Mouse (Mus musculus) intestine, embryonic 14.5 days (tissue): Measurements from ENCODE around the gene Gm19935. TPM values are rescaled to one million over a fixed set of nuclear protein-coding genes. Genes with fewer than 3 reads are reported as not detected.

ENCODE experiments used
- ATAC-seq: fragments of 200-750 bp; cut with Nextera tagmentation; replicated peaks from 2 replicates; pipeline ENCODE4 v1.8.0; 2017; ENCODE audit warnings: low read depth, moderate number of reproducible peaks, moderate TSS enrichment, moderate library complexity; ENCODE audit not compliant: low FRiP score, low TSS enrichment
- DNase-seq: peaks from one replicate; pipeline ENCODE4 v3.0.0-alpha.2; 2018; ENCODE audit warnings: low spot score
- H3K27ac ChIP-seq: fragments of 300-500 bp; sonication (generic); 2 replicates; pipeline ENCODE4 v1.5.1; 2014; ENCODE audit warnings: low read depth, mild to moderate bottlenecking, control low read depth
- H3K27me3 ChIP-seq: fragments of 300-500 bp; sonication (generic); replicated peaks from 2 replicates; pipeline ENCODE4 v1.6.1; 2014; ENCODE audit warnings: low read length, control low read depth; ENCODE audit not compliant: control insufficient read depth, insufficient read depth
- H3K36me3 ChIP-seq: fragments of 300-500 bp; sonication (generic); 2 replicates; pipeline ENCODE4 v1.6.1; 2014; ENCODE audit warnings: low read length, control low read depth; ENCODE audit not compliant: control insufficient read depth, insufficient read depth
- H3K4me1 ChIP-seq: fragments of 300-500 bp; sonication (generic); replicated peaks from 2 replicates; pipeline ENCODE4 v1.6.1; 2014; ENCODE audit warnings: low read length, control low read depth, mixed read lengths; ENCODE audit not compliant: control insufficient read depth, insufficient read depth
- H3K4me2 ChIP-seq: fragments of 300-500 bp; sonication (generic); 2 replicates; pipeline ENCODE4 v1.6.1; 2014; ENCODE audit warnings: low read length
- H3K4me3 ChIP-seq: fragments of 300-500 bp; sonication (generic); 2 replicates; pipeline ENCODE4 v1.5.1; 2014; ENCODE audit warnings: low read depth, low read length, control low read depth, mixed read lengths
- H3K9ac ChIP-seq: fragments of 300-500 bp; sonication (generic); 2 replicates; pipeline ENCODE4 v1.6.1; 2014; ENCODE audit warnings: mild to moderate bottlenecking, low read length
- H3K9me3 ChIP-seq: fragments of 300-500 bp; sonication (generic); 2 replicates; pipeline ENCODE4 v1.6.1; 2016; ENCODE audit warnings: low read length, control low read depth; ENCODE audit not compliant: control insufficient read depth
- WGBS: fragments of 180-500 bp; shearing (Covaris S2); extraction: QIAGEN DNeasy Blood & Tissue Kit; methylation state at CpG from one replicate; pipeline ENCODE4 v1.1.7; 2014; 5-methylcytosine and 5-hydroxymethylcytosine counted together
- polyA plus RNA-seq: library from polyadenylated mRNA; unstranded; fragments of >200 nt; fragmentation: Nextera tagmentation; extraction: Ambion mirVana; gene quantifications from 2 replicates; pipeline ENCODE4 v1.2.1, GENCODE M21; 2014

Gm19935 gene
- polyA plus RNA-seq, 1 experiment from 2014 or later, result not detected

- Histone ChIP-seq H3K27me3 (no peaks in the 10 kb centered on the region), H3K27ac (no peak overlapping the region), H3K4me2 (no peak overlapping the region), H3K9me3 (no peaks in the 10 kb centered on the region), H3K4me1 (peaks cover 18% of the 10 kb centered on the region), H3K36me3 (no peaks in the 10 kb centered on the region), H3K4me3 (no peak overlapping the region), H3K9ac (no peak overlapping the region)
- WGBS, result 59% methylated on average over 8 of the region's 8 CpGs
- DNase-seq, result no peak
- ATAC-seq, result no peak
Measured at GRCm38 (mm10) chr8:90851544-90851943, 34.4 kb upstream of the Gm19935 start.

DNA sequence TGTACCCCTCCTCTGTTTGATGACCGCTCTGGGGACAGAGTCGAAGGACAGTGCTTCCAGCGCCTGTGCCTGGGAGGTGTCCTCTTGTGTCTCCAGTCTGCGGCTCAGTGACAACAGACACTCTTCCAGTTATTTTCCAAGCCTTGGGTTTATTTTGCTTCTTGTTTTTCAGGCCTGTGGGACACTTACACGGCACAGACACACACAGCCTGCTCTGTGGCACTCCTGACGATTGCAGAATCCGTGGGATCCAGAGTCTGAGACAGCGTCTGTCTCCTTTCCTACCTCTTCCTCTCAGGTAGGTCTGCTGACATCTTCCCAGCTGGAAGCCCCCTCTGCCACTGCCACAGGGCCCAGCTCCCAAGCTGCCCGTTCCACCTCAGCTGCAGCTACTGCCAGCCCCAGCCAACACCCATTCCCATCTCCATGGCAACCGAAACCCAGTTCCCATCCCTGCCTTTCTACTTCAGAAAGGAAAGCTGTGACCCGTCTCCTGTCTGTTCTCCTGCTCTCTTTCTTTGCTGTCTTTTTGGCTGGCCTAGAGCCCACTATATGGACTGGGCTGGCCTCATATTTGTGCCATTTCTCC lies 32.4 kb upstream of the Gm19935 start:
- Histone ChIP-seq H3K9me3 (no peaks in the 10 kb centered on the region), H3K4me1 (peaks cover 14% of the 10 kb centered on the region), H3K27me3 (no peaks in the 10 kb centered on the region), H3K27ac (no peak overlapping the region), H3K9ac (no peak overlapping the region), H3K4me2 (no peak overlapping the region), H3K4me3 (no peak overlapping the region), H3K36me3 (no peaks in the 10 kb centered on the region)
- ATAC-seq (no peak), DNase-seq (no peak)
- WGBS, result 57% methylated on average over 11 of the region's 11 CpGs

DNA sequence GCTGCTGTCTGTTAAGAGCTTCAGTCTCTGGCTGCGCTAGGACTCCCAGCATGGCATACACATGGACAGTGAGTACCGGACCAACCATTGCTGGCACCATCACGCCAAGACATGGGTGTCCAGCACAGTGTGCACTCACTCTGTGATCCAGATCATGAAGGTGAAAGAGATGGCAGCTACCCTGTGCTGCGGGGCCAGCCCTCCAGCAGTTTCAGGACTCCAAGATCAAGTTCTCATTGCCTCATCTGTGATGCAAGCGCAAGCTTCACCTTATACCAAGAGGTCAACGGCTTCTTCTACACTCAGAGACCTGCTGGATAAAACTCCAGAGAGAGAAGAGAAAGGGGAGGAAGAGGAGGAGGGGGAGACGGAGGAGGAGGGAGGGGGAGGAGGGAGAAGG lies 30.8 kb upstream of the Gm19935 start:
- ATAC-seq, result no peak

DNA sequence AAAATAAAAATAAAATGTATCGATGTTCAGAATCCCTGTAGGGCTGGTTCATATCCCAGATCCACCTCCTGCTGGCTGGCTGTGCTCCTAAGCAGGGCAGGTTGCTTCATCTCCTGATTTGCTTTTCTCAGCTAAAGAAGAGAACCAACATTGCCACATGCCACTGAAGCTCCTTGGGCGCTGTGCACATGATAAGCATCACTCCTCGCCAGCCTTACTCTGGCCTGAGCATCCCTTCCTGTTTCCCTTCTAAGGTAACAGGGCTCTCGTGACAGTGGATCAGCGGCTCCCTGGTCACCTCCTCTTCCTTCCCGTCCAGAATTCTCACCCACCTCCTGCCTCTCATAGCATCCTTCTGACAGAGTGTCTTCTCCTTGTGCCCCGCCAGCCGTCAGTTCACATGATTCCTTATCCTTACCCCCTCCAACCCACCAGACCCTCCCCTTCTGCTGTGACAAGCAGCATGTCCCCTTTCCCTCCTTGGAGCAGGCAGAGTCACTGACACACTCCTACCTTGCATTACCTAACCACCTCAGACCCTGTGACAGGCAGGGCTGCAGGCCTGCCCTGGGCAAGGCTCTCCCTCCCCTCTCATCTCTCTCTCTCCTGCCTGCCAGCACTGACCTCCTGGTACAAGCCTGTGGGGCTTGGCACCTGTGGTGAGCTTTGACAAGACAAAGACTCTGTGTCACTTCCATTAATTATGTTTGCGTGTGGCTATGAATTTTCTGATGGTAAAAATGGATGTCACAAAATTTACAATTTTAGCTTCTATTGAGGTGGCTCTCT lies 27.2 kb upstream of the Gm19935 start:
- no peak for ATAC-seq
- H3K4me2 ChIP-seq, result no peak overlapping the region
- H3K36me3 ChIP-seq, result no peaks in the 10 kb centered on the region
- no peaks in the 10 kb centered on the region for H3K9me3 ChIP-seq
- H3K27me3 ChIP-seq, result no peaks in the 10 kb centered on the region
- no peak for DNase-seq
- H3K4me3 ChIP-seq, result no peak overlapping the region
- H3K9ac ChIP-seq, result no peak overlapping the region
- H3K27ac ChIP-seq, result no peak overlapping the region
- H3K4me1 ChIP-seq, result no peaks in the 10 kb centered on the region
- 79% methylated on average over 9 of the region's 9 CpGs for WGBS

More for the DNA sequence above, 30.8 kb upstream of the Gm19935 start:
- no peak overlapping the region for H3K4me3 ChIP-seq
- no peak overlapping the region for H3K9ac ChIP-seq
- no peak for DNase-seq
- no peaks in the 10 kb centered on the region for H3K36me3 ChIP-seq
- H3K9me3 ChIP-seq, result no peaks in the 10 kb centered on the region
- no peak overlapping the region for H3K4me2 ChIP-seq
- H3K4me1 ChIP-seq, result peaks cover 5% of the 10 kb centered on the region; the same call in 1 of the 2 replicates
- 85% methylated on average over 7 of the region's 7 CpGs for WGBS
- no peaks in the 10 kb centered on the region for H3K27me3 ChIP-seq
- no peak overlapping the region for H3K27ac ChIP-seq

- H3K27me3 ChIP-seq, result no peaks in the 10 kb centered on the region
- no peaks in the 10 kb centered on the region for H3K4me1 ChIP-seq
- no peak overlapping the region for H3K27ac ChIP-seq
- no peak for ATAC-seq
- no peak overlapping the region for H3K4me3 ChIP-seq
- WGBS, result 85% methylated on average over 6 of the region's 6 CpGs
- no peak overlapping the region for H3K4me2 ChIP-seq
- no peaks in the 10 kb centered on the region for H3K36me3 ChIP-seq
- no peak for DNase-seq
- no peak overlapping the region for H3K9ac ChIP-seq
- H3K9me3 ChIP-seq, result no peaks in the 10 kb centered on the region
Measured at GRCm38 (mm10) chr8:90843127-90843526, 25.9 kb upstream of the Gm19935 start.

GRCm38 (mm10) chr8:90841321-90841720 lies 24.1 kb upstream of the Gm19935 start:
- H3K4me2 ChIP-seq, result no peak overlapping the region
- no peaks in the 10 kb centered on the region for H3K9me3 ChIP-seq
- DNase-seq, result no peak
- H3K9ac ChIP-seq, result no peak overlapping the region
- no peaks in the 10 kb centered on the region for H3K36me3 ChIP-seq
- H3K27ac ChIP-seq, result no peak overlapping the region
- H3K4me1 ChIP-seq, result no peaks in the 10 kb centered on the region
- no peak overlapping the region for H3K4me3 ChIP-seq
- no peak for ATAC-seq
- H3K27me3 ChIP-seq, result no peaks in the 10 kb centered on the region
- WGBS, result 66% methylated on average over 13 of the region's 13 CpGs

DNA sequence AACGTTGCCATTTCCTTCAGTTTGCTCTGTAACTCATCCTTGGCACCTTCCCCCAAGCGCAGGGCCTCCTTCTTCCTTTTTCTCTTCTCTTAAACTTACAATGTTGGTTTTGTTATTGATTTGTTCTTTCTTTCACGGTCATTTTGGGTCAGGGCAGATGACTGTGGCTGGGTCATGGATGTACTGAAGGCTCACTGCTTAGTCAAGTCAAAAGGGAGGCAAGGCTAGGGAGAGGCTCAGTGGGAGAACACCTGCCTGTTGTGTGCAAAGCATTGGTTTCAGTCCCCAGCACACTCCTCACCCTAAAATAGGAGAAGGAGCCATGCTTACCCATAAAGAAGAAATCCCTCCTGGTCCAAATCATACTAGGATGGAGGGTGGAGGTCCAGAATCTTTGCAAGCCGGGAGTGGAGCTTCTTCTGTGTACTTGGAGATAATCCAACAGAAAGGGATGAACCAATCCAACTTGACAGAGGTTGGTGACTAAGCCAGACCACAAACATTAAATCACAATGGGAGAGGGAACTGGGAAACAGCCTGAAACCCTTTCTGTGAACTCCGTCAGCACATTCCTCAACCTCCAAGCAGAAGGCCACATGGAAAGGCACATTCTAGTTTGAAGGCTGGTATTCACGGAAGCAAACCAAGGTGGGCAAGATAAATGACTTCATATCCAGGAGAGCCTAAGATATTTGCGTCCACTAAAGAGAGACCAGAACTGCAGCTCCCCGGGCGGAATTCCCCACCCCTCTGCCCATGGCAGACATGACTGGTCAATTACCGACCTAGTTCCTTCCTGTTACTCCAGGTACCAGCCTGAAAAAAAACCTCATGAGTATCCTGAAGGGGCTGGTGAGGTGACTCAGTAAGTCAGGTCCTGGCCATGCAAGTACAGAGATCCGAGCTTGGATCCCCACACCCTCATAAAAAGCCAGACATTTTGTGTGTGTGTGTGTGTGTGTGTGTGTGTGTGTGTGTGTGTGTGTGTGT lies 22.8 kb upstream of the Gm19935 start:
- no peak overlapping the region for H3K4me2 ChIP-seq
- no peak overlapping the region for H3K27ac ChIP-seq
- H3K4me3 ChIP-seq, result no peak overlapping the region
- no peaks in the 10 kb centered on the region for H3K4me1 ChIP-seq
- ATAC-seq (no peak), DNase-seq (no peak)
- no peaks in the 10 kb centered on the region for H3K9me3 ChIP-seq
- H3K27me3 ChIP-seq, result no peaks in the 10 kb centered on the region
- no peaks in the 10 kb centered on the region for H3K36me3 ChIP-seq
- WGBS, result 58% methylated on average over 11 of the region's 11 CpGs
- no peak overlapping the region for H3K9ac ChIP-seq

DNA sequence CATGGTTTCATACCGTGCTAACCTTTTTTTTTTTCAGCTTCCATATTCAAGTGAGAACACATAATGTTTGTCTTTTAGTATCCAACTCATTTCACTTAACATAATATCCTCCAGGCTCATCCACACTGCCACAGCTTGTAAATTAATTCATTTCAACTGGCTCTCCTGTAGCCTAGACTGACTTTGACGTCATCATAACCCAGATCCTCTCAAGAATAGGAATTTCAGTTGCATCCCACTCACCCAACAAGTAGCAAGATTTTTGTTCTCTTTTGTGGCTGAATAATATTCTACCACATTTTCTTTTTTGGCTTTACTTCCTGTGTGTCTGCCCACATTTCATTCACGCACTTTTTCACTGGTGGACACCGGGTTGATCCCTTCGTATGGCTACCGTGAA lies 20.2 kb upstream of the Gm19935 start:
- H3K27me3 ChIP-seq, result no peaks in the 10 kb centered on the region
- no peak overlapping the region for H3K27ac ChIP-seq
- H3K4me2 ChIP-seq, result no peak overlapping the region
- WGBS, result 86% methylated on average over 6 of the region's 6 CpGs
- H3K4me3 ChIP-seq, result no peak overlapping the region
- H3K9me3 ChIP-seq, result no peaks in the 10 kb centered on the region
- ATAC-seq, result no peak
- no peaks in the 10 kb centered on the region for H3K36me3 ChIP-seq
- no peaks in the 10 kb centered on the region for H3K4me1 ChIP-seq
- no peak overlapping the region for H3K9ac ChIP-seq
- DNase-seq, result no peak
